Mouse (Mus musculus): ENCODE data around the gene B430306N03Rik. TPM values are rescaled to one million over a fixed set of nuclear protein-coding genes. Genes with fewer than 3 reads are reported as not detected.

B430306N03Rik gene
- polyA plus RNA-seq, 1 experiment from 2014 or later: 0.06 TPM

DNA sequence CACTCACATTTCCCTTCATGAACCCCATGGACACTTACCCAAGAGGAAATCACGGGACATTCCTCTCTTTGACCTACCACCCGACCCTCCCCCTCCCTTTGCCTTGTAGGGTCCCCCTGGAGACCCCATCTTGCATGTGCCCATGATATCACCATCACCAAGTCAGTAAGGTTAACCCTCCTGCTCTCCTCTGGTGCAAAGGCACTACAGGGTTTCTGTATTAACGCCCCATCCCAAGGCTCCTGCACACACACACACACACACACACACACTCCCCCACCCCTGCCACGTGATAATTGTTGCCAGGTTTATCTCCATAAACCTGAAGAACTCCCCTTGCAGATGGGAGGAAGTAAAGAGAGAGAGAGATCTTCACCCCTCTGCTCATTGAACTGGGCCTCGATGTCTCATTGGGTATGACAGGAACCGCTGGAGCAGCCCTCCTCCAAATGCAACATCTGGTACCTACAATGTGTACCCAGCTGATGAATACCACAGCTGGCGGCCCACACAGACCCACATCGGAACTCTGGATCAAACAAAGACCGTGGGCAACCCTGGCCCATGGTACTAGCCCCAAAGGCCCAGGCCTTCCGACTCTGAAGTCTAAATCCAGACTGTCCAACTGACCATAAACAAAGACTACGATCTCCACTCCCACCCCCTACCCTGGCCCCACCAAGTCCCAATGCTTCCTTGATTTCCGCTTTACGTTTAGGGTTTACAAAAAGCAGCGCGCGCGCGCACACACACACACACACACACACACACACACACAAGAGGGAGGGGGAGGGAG is 34.8 kb upstream of the B430306N03Rik start:
- peak; percentile 54 for DNase-seq (ENCODE audit: low spot score)
- Histone ChIP-seq H3K27me3 (ENCODE audit: low read depth, poor library complexity, severe bottlenecking) (no peaks in the 10 kb centered on the region), H3K36me3 (no peaks in the 10 kb centered on the region), H3K4me1 (peaks cover 23% of the 10 kb centered on the region), H3K9me3 (replicated peaks) (no peaks in the 10 kb centered on the region), H3K27ac (replicated peaks) (peak overlapping the region; percentile 89), H3K4me3 (peak overlapping the region; percentile 50)
- 38% methylated on average over 18 of the region's 18 CpGs for WGBS

DNA sequence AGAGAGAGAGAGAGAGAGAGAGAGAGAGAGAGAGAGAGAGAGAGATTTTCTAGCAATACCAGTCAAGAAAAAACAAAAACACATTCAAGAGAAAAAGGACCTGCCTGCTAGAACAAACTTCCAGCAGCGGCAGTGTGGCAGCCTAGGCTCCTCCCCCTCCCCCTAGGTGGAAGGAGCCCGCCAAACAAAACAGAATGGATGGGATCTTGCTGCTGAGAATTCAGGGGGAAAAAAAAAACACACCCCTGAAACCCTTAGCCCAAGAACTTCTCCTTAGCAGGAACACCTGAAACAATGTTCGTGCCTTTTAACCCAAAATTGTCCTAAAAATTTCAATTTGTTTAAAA is 34.2 kb upstream of the B430306N03Rik start:
- H3K27me3 ChIP-seq (ENCODE audit: low read depth, poor library complexity, severe bottlenecking): no peaks in the 10 kb centered on the region
- peak overlapping the region; percentile 89 for H3K27ac ChIP-seq (replicated peaks)
- H3K4me1 ChIP-seq: peaks cover 23% of the 10 kb centered on the region
- WGBS: 8% methylated on average over 3 of the region's 3 CpGs
- H3K36me3 ChIP-seq: no peaks in the 10 kb centered on the region
- no peak for DNase-seq (ENCODE audit: low spot score)
- H3K4me3 ChIP-seq: peak overlapping the region; percentile 50
- no peaks in the 10 kb centered on the region for H3K9me3 ChIP-seq (replicated peaks)

DNA sequence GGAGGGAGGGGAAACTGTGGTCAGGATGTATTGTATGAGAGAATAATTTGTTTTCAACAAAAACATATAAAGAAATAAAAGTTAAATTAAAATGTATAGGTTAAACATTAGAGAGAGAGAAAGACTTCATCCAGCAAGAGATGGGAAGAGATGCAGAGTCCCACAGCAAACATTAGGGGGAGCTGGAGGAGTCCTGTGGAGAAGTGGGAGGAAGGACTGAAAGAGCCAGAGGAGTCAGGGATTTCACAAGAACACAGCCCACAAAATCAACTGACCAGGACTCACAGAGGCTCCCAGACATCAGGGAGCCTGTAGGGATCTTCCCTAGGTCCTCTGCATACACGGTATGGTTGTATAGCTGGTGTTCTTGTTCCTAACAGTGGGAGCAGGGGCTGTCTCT is 29.2 kb upstream of the B430306N03Rik start:
- peaks cover 8% of the 10 kb centered on the region for H3K4me1 ChIP-seq
- H3K27me3 ChIP-seq (ENCODE audit: low read depth, poor library complexity, severe bottlenecking): no peaks in the 10 kb centered on the region
- no peaks in the 10 kb centered on the region for H3K36me3 ChIP-seq
- WGBS: 59% methylated on average over 1 of the region's 1 CpGs
- H3K4me3 ChIP-seq: no peak overlapping the region
- no peak for DNase-seq (ENCODE audit: low spot score)
- H3K27ac ChIP-seq (replicated peaks): no peak overlapping the region
- H3K9me3 ChIP-seq (replicated peaks): no peaks in the 10 kb centered on the region

DNA sequence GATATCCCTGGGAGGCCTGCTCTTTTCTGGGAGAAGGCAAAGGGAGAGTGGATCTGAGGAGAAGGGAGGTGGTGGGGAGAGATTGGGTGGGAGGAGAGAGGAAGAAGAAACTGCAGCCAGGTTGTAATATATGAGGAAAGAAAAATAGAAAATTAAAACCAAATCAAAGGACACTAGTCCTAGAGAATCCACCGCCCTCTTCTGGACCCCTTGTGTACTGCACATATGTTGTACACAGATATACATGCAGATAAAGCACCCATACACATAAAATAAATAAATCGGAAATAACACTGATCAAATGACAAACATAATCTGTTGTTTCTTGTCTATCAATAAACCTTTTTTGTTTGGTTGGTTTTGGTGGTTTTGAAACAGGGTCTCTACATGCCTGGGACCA is 28.7 kb upstream of the B430306N03Rik start:
- H3K9me3 ChIP-seq (replicated peaks): no peaks in the 10 kb centered on the region
- no peak overlapping the region for H3K27ac ChIP-seq (replicated peaks)
- H3K36me3 ChIP-seq: no peaks in the 10 kb centered on the region
- 71% methylated on average over 2 of the region's 2 CpGs for WGBS
- H3K27me3 ChIP-seq (ENCODE audit: low read depth, poor library complexity, severe bottlenecking): no peaks in the 10 kb centered on the region
- peaks cover 3% of the 10 kb centered on the region for H3K4me1 ChIP-seq
- no peak overlapping the region for H3K4me3 ChIP-seq
- DNase-seq (ENCODE audit: low spot score): no peak

DNA sequence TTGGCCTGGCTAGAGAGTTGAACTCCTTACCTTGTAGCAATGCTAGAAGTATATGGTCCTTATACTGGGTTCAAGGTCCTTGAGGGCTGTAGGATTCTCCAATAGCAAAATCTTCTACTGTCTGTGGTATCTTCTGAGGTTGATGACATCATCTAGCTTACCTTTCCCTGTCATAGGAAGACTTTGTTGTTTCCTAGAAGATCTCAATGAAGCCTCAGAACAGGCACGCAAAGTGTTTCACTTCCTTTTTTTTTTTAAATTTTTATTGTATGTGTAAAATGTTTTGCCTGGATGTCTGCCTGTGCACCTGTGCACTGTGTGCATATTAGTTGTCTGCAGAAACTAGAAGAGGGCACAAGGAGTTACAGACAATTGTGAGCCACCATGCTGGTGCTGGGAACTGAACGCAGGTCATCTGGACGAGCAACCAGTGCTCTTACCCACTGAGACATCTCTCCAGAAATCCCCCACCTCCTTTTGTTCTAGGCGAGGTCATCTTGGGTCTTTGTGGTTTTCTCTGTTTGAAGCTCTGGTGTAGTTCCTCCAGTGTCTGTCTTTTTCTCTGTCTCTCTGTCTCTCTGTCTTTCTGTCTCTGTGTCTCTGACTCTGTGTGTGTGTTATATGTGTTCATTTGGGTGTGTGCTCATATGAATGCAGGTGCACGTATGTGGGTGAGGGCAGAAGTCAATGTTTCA is 22.3 kb upstream of the B430306N03Rik start:
- Histone ChIP-seq H3K36me3 (no peaks in the 10 kb centered on the region), H3K4me3 (no peak overlapping the region), H3K27ac (replicated peaks) (no peak overlapping the region), H3K4me1 (no peaks in the 10 kb centered on the region), H3K27me3 (ENCODE audit: low read depth, poor library complexity, severe bottlenecking) (no peaks in the 10 kb centered on the region), H3K9me3 (replicated peaks) (no peaks in the 10 kb centered on the region)
- no peak for DNase-seq (ENCODE audit: low spot score)
- 89% methylated on average over 5 of the region's 5 CpGs for WGBS

DNA sequence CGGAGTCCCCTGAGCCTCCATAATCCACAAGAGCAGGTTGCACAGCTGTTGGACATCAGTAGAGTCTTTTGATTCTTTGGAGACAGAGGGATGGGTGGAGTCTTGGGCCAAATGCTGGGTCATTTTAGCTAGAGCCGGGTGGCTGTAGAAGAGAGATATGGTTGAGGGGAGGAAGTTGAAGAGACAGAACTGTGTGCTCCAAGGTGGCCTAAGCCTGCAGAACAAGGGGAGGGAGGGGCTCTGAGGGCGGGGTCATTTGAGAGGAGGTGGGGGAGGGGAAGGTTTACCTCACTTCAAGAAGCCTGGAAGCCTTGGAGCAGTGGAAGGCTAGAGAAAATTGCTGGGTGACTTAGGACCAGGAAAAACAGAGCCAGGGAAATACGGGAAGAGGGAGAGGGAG is 16.7 kb upstream of the B430306N03Rik start, which contains the start of gene Treml2:
TSS of gene Treml2 (plus strand) at position 296 of the 400 bp plus-strand sequence.
- no peaks in the 10 kb centered on the region for H3K27me3 ChIP-seq (ENCODE audit: low read depth, poor library complexity, severe bottlenecking)
- H3K27ac ChIP-seq (replicated peaks): peak within 1 kb of the TSS; percentile 24
- no peaks in the 10 kb centered on the region for H3K9me3 ChIP-seq (replicated peaks)
- no peaks in the 10 kb centered on the region for H3K36me3 ChIP-seq
- peaks cover 4% of the 10 kb centered on the region for H3K4me1 ChIP-seq
- 48% methylated on average over 3 of the region's 4 CpGs for WGBS
- H3K4me3 ChIP-seq: no peak within 1 kb of the TSS
- DNase-seq (ENCODE audit: low spot score): no peak

DNA sequence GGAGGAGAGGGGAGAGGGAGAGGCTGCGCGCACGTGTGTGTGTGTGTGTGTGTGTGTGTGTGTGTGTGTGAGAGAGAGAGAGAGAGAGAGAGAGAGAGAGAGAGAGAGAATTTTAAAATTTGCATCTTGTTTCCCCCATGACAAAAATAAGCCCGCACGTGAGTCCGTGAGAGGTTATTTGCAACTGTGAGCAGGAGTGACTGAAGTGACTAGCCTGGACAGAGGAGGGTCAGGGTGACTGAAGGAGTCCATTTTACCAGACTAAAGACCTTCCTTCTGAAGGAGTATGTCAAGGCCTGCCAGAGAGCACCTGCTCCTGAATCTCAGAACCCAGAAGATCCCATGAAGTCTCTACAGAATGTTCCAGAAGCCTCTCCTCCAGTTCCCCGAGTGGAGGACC is 16.2 kb upstream of the B430306N03Rik start:
- no peak for DNase-seq (ENCODE audit: low spot score)
- WGBS: 58% methylated on average over 7 of the region's 7 CpGs
- Histone ChIP-seq H3K4me1 (peaks cover 4% of the 10 kb centered on the region), H3K36me3 (no peaks in the 10 kb centered on the region), H3K4me3 (no peak overlapping the region), H3K9me3 (replicated peaks) (no peaks in the 10 kb centered on the region), H3K27ac (replicated peaks) (no peak overlapping the region; the same call in 1 of the 2 replicates), H3K27me3 (ENCODE audit: low read depth, poor library complexity, severe bottlenecking) (no peaks in the 10 kb centered on the region)

DNA sequence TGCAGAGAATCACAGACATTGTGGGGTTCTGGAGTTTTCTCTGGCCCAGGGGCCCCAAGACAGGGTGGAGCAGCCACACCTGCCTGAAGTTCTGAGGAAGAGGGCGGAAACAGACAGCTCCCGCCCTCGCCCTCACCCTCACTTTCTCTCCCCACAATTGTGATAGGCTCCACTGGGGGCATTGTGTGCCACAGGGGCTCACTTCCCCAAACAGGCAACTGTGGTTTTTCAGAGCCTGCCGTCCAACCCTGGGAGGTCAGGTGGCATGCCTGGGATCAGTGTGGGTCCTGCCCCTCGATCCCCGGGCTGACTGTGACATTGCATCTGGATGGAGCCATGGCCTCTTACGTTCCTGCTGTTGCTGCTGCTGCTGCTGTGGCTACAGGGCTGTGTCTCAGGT is 15.7 kb upstream of the B430306N03Rik start:
- DNase-seq (ENCODE audit: low spot score): no peak
- no peaks in the 10 kb centered on the region for H3K36me3 ChIP-seq
- no peaks in the 10 kb centered on the region for H3K9me3 ChIP-seq (replicated peaks)
- peak overlapping the region; percentile 24; the same call in 1 of the 2 replicates for H3K27ac ChIP-seq (replicated peaks)
- peaks cover 4% of the 10 kb centered on the region for H3K4me1 ChIP-seq
- H3K27me3 ChIP-seq (ENCODE audit: low read depth, poor library complexity, severe bottlenecking): no peaks in the 10 kb centered on the region
- WGBS: 79% methylated on average over 7 of the region's 7 CpGs
- H3K4me3 ChIP-seq: no peak overlapping the region

DNA sequence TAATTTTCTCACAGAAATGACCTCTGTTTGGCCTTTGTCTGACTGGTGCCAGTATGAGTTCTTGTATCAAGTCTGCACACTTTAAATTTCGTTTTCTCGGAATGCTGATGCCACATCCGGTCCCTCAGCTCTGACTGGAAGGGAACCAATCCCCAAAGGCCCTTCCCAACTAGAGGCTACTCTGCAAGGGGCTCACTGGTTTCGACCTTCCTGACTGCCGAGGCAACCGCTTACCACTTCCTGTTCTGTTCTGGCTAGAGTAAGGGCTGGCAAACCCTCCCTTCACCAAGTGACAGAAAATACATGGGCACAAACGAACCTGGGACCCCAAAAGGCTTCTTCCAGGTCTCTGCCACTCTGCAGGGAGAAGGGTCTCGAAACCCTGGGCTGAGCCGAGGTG is 15.1 kb upstream of the B430306N03Rik start:
- no peak overlapping the region for H3K4me3 ChIP-seq
- no peaks in the 10 kb centered on the region for H3K36me3 ChIP-seq
- H3K27me3 ChIP-seq (ENCODE audit: low read depth, poor library complexity, severe bottlenecking): no peaks in the 10 kb centered on the region
- no peak for DNase-seq (ENCODE audit: low spot score)
- H3K27ac ChIP-seq (replicated peaks): no peak overlapping the region
- H3K4me1 ChIP-seq: peaks cover 4% of the 10 kb centered on the region
- no peaks in the 10 kb centered on the region for H3K9me3 ChIP-seq (replicated peaks)
- WGBS: 80% methylated on average over 9 of the region's 9 CpGs

DNA sequence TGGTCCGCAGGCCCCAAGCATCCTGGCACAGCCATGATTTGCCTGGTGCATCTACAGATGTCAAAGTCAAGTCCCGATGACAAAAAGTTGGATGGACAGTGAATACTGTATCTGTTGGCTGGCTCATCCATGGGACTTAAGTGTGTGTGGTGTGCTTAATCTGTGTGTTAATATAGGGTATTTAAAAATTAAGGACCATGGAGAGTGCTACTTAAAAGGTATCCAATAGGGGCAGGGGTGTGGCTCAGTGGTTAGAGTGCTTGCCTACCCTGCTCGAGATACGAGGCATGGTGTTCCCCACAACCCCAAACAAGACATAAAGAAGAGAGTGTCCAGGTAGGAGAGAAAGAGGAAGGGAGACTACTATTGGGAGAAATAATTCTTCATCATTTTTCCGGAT is 14.1 kb upstream of the B430306N03Rik start:
- Histone ChIP-seq H3K4me3 (no peak overlapping the region), H3K9me3 (replicated peaks) (no peaks in the 10 kb centered on the region), H3K36me3 (no peaks in the 10 kb centered on the region), H3K27me3 (ENCODE audit: low read depth, poor library complexity, severe bottlenecking) (no peaks in the 10 kb centered on the region), H3K27ac (replicated peaks) (no peak overlapping the region), H3K4me1 (peaks cover 4% of the 10 kb centered on the region)
- DNase-seq (ENCODE audit: low spot score): no peak
- WGBS: 94% methylated on average over 5 of the region's 5 CpGs

DNA sequence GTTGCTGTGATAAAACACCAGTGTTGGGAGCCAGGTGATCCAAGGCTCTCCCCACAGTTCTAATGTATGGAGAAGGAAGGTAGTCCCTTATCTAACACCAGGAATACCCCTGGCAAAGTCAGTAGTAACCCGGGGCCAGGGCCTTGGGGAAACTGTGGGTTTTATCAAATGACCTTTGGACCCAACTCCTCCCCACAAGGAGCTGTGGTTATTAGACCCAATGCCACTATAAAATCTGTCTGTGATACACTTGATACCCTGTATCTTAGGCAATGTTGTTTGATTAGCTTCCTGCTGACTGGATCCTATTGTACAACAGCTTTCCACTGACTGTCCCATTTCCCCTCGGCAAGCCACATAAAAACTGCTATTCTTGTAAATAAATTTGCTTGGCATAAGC is 3.8 kb upstream of the B430306N03Rik start:
- H3K27ac ChIP-seq (replicated peaks): no peak overlapping the region
- no peaks in the 10 kb centered on the region for H3K9me3 ChIP-seq (replicated peaks)
- no peaks in the 10 kb centered on the region for H3K36me3 ChIP-seq
- H3K4me1 ChIP-seq: no peaks in the 10 kb centered on the region
- 88% methylated on average over 2 of the region's 2 CpGs for WGBS
- no peaks in the 10 kb centered on the region for H3K27me3 ChIP-seq (ENCODE audit: low read depth, poor library complexity, severe bottlenecking)
- no peak overlapping the region for H3K4me3 ChIP-seq
- no peak for DNase-seq (ENCODE audit: low spot score)

DNA sequence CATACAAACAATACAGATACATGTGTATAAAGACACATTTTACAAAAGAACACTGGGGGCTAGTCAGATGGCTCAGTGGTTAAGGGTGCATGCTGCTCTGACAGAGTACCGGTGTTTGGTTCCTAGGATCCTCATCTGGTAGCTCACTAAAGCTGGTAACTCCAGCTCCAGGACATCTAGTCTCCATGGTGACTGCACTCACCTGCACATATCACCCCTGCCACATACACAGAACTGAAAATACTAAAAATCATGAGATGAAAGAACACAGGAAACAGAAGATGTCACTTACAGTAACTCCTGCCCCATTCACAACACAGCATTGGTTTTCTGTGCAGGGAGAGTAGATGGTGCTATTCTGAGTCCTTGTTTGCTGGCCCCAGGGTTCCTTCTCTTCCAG is 2.7 kb downstream of the B430306N03Rik start:
- Histone ChIP-seq H3K36me3 (no peaks in the 10 kb centered on the region), H3K27me3 (ENCODE audit: low read depth, poor library complexity, severe bottlenecking) (no peaks in the 10 kb centered on the region), H3K27ac (replicated peaks) (no peak overlapping the region), H3K9me3 (replicated peaks) (no peaks in the 10 kb centered on the region), H3K4me1 (no peaks in the 10 kb centered on the region), H3K4me3 (no peak overlapping the region)
- 95% methylated on average over 1 of the region's 1 CpGs for WGBS
- no peak for DNase-seq (ENCODE audit: low spot score)

DNA sequence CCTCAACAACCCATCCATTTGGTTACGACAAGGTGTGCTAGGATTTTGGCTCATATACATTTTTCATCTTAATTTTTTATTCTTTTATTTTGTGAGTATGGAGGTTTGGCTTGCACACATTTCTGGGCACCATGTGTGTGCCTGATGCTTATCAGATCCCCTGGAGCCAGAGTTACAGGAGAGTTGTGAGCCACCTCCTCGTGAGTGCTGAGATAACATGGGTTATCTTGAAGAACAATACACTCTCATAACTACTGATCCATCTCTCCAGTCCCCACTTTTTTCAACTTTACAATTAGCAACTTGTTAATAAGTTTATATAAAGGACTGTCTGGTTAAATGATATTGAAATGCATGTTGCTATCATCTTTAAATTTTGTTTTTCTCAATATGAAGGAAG is 5.3 kb downstream of the B430306N03Rik start:
- H3K4me3 ChIP-seq: no peak overlapping the region
- no peaks in the 10 kb centered on the region for H3K36me3 ChIP-seq
- no peak overlapping the region for H3K27ac ChIP-seq (replicated peaks)
- H3K9me3 ChIP-seq (replicated peaks): no peaks in the 10 kb centered on the region
- 85% methylated on average over 2 of the region's 2 CpGs for WGBS
- H3K4me1 ChIP-seq: no peaks in the 10 kb centered on the region
- no peak for DNase-seq (ENCODE audit: low spot score)
- H3K27me3 ChIP-seq (ENCODE audit: low read depth, poor library complexity, severe bottlenecking): no peaks in the 10 kb centered on the region

All from midbrain, embryonic 10.5 days (tissue).